Mouse (Mus musculus) left cerebral cortex, postnatal 25 days (tissue): ENCODE results near the gene Iqcd. TPM values are rescaled to one million over a fixed set of nuclear protein-coding genes. Genes with fewer than 3 reads are reported as not detected.

Source experiments
- DNase-seq, 2 experiments: peaks; one replicate each; pipeline ENCODE4 v3.0.0; 2022; ENCODE audit warnings: low spot score in 2 of 2, mixed read lengths in 1 of 2
- intact Hi-C: fragments of 180-260 bp; cut with DNase I; formaldehyde crosslinking; loops from one replicate; pipeline ENCODE4 v1.15.1; 2025
- total RNA-seq, 2 experiments: library from RNA; stranded (reverse); gene quantifications; 2 replicates each; pipeline ENCODE4 v1.2.3; 2021

Gene Iqcd
- total RNA-seq, 2 experiments from 2014 or later, result 0.32 to 0.48 TPM

GRCm38 (mm10) chr5:120594485-120594884 lies 5.7 kb downstream of the Iqcd start:
- intact Hi-C loops, result no loop called here
- DNase-seq, result no peak

GRCm38 (mm10) chr5:120599625-120600024 lies 10.8 kb downstream of the Iqcd start:
- DNase-seq, result no peak
- intact Hi-C loops, result loop anchor here (10.0 kb wide), 1 partner anchor 445 kb away; no protein-coding TSS in a partner anchor

GRCm38 (mm10) chr5:120600946-120601668 lies 12.3 kb downstream of the Iqcd start:
- DNase-seq, result no peak
- intact Hi-C loops, result loop anchor here (10.0 kb wide), 1 partner anchor 446 kb away; no protein-coding TSS in a partner anchor

- intact Hi-C loops, result loop anchor here (10.0 kb wide), 1 partner anchor 447 kb away; no protein-coding TSS in a partner anchor
- no peak for DNase-seq
These were observed 13.4 kb downstream of the Iqcd start for GRCm38 (mm10) chr5:120602210-120602609.

GRCm38 (mm10) chr5:120603515-120603914 lies 14.7 kb downstream of the Iqcd start:
- intact Hi-C loops, result loop anchor here (10.0 kb wide), 1 partner anchor 449 kb away; no protein-coding TSS in a partner anchor
- DNase-seq, result no peak

GRCm38 (mm10) chr5:120604839-120605238 lies 16.0 kb downstream of the Iqcd start:
- peak; percentile 85 to 86 for DNase-seq
- intact Hi-C loops, result loop anchor here (1.0 to 10.0 kb wide), 3 partner anchors 48 to 450 kb away; no protein-coding TSS in a partner anchor

GRCm38 (mm10) chr5:120605241-120605661 lies 16.4 kb downstream of the Iqcd start:
- intact Hi-C loops, result loop anchor here (1.0 to 10.0 kb wide), 3 partner anchors 48 to 450 kb away; no protein-coding TSS in a partner anchor
- DNase-seq, result no peak

GRCm38 (mm10) chr5:120605688-120606087 lies 16.9 kb downstream of the Iqcd start:
- intact Hi-C loops, result loop anchor here (1.0 to 10.0 kb wide), 3 partner anchors 48 to 451 kb away; no protein-coding TSS in a partner anchor
- DNase-seq, result peak; percentile 89 to 94

- no peak for DNase-seq
- intact Hi-C loops, result loop anchor here (5.0 to 10.0 kb wide), 2 partner anchors 49 to 452 kb away; no protein-coding TSS in a partner anchor
These were observed 17.9 kb downstream of the Iqcd start for GRCm38 (mm10) chr5:120606590-120607200.

- DNase-seq, result no peak
- intact Hi-C loops, result loop anchor here (5.0 to 10.0 kb wide), 2 partner anchors 50 to 453 kb away; no protein-coding TSS in a partner anchor
These were observed 18.5 kb downstream of the Iqcd start for GRCm38 (mm10) chr5:120607335-120607734.

GRCm38 (mm10) chr5:120609246-120609775 lies 20.5 kb downstream of the Iqcd start:
- no peak for DNase-seq
- intact Hi-C loops, result loop anchor here (5.0 to 10.0 kb wide), 2 partner anchors 52 to 455 kb away; no protein-coding TSS in a partner anchor

GRCm38 (mm10) chr5:120610906-120611305 lies 22.1 kb downstream of the Iqcd start:
- intact Hi-C loops, result no loop called here
- no peak for DNase-seq

- DNase-seq, result no peak
- intact Hi-C loops, result no loop called here
These were observed 22.6 kb downstream of the Iqcd start for GRCm38 (mm10) chr5:120611416-120611815.

GRCm38 (mm10) chr5:120612442-120612821 lies 23.6 kb downstream of the Iqcd start, which contains the start of the genes Rita1 and Ddx54:
TSS of gene Rita1 (minus strand) at chr5:120612589.
TSS of gene Ddx54 (plus strand) at chr5:120612739.
- intact Hi-C loops, result no loop called here
- peak; percentile 99 for DNase-seq

- intact Hi-C loops, result no loop called here
- peak; percentile 100 for DNase-seq
These were observed 24.2 kb downstream of the Iqcd start for GRCm38 (mm10) chr5:120612822-120613604.

- DNase-seq, result no peak
- intact Hi-C loops, result no loop called here
These were observed 27.1 kb downstream of the Iqcd start for GRCm38 (mm10) chr5:120615903-120616302.

- intact Hi-C loops, result no loop called here
- DNase-seq, result no peak
These were observed 30.0 kb downstream of the Iqcd start for GRCm38 (mm10) chr5:120618778-120619177.

GRCm38 (mm10) chr5:120619201-120619600 lies 30.4 kb downstream of the Iqcd start:
- intact Hi-C loops, result no loop called here
- DNase-seq, result peak in 1 of 2 experiments; percentile 60
